Mouse (Mus musculus) bone marrow macrophage, adult 2 months (primary cell): ENCODE data around the gene Hoxc11.

Experiments
- CTCF ChIP-seq: IDR thresholded peaks from 2 replicates; pipeline ENCODE4 v1.5.1; 2012; ENCODE audit warnings: low read depth, mild to moderate bottlenecking, low read length, moderate library complexity
- POLR2A ChIP-seq: IDR thresholded peaks from 2 replicates; pipeline ENCODE4 v1.6.1; 2012; ENCODE audit warnings: mild to moderate bottlenecking, low read depth, low read length, borderline replicate concordance

DNA sequence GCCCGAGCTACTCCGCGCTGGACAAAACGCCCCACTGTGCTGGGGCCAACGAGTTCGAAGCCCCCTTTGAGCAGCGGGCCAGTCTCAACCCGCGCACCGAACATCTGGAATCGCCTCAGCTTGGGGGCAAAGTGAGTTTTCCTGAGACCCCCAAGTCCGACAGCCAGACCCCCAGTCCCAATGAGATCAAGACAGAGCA, 13.0 kb downstream of the Hoxc11 start, which contains the start of gene Hoxc5:
- TF ChIP-seq POLR2A (no peak), CTCF (no peak)
